Mouse (Mus musculus) adrenal gland, postnatal 4 days (tissue): ENCODE measurements around the gene Il20. TPM values are rescaled to one million over a fixed set of nuclear protein-coding genes. Genes with fewer than 3 reads are reported as not detected.

Source experiments
- DNase-seq, 2 experiments: peaks; one replicate each; pipeline ENCODE4 v3.0.0; 2021 to 2022; ENCODE audit warnings: low spot score in 2 of 2, mixed read lengths in 2 of 2
- long read RNA-seq, 2 experiments: library from polyadenylated mRNA; stranded (forward); transcript quantifications; one replicate each; pipeline ENCODE4 v2.0.0; 2021
- total RNA-seq, 2 experiments: library from RNA; stranded (reverse); gene quantifications; 2 replicates each; pipeline ENCODE4 v1.2.3; 2021

Gene Il20
- not detected for total RNA-seq
- long read RNA-seq, experiment 1 = 0 reads
- long read RNA-seq, experiment 2 = 0 reads

GRCm38 (mm10) chr1:130911401-130912010 lies at the start of gene Il20:
Gene Il20, minus strand, starts transcription at chr1:130911451.
- no peak for DNase-seq

- DNase-seq = no peak
Measured at GRCm38 (mm10) chr1:130946920-130947319, 35.7 kb upstream of the Il20 start.

DNA sequence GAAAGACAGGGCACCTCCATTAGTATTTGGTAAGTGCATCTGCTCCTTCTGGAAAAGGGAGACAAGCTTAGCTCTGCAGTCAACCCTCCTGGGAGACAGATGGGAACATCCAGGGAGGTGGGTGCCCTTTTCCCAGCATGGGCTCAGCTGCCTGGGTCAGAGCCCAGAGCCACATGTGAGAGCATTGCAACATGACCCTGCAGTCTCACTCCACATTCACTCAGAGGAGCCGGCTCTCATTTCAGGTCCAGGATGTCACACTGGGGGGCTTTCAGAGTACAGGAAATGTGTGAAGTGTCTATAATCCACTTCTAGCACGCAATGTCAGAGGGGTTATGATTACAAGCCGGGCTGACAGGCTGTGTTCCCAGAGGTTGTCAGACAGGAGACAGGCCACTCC lies 30.6 kb upstream of the Il20 start:
- DNase-seq = no peak

GRCm38 (mm10) chr1:130940065-130940687 lies 28.9 kb upstream of the Il20 start, which contains the start of gene Il19:
Gene Il19, minus strand, starts transcription at chr1:130940115.
- no peak for DNase-seq

- DNase-seq = no peak
Measured at GRCm38 (mm10) chr1:130938192-130938591, 26.9 kb upstream of the Il20 start.

DNA sequence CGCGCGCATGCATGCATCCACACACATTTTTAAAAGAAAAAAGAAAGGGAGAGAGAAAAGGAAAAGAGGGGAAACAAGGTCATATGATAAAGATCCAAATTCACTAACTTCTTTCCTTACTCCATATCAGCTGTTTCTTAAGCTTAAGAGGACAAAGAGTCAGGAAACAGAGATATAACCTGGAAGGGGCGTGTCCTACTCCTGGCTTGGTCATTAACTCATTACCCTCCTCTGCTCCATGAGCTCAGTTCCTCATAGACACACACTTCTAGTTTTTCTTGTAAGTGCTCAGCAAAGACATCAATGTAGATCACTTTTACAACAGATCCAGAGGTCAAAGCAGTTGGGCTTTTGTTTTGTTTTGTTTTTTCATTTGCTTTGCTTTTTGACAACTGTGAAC lies 25.9 kb upstream of the Il20 start:
- DNase-seq = no peak

- DNase-seq = no peak
Measured at GRCm38 (mm10) chr1:130936351-130936750, 25.1 kb upstream of the Il20 start.

DNA sequence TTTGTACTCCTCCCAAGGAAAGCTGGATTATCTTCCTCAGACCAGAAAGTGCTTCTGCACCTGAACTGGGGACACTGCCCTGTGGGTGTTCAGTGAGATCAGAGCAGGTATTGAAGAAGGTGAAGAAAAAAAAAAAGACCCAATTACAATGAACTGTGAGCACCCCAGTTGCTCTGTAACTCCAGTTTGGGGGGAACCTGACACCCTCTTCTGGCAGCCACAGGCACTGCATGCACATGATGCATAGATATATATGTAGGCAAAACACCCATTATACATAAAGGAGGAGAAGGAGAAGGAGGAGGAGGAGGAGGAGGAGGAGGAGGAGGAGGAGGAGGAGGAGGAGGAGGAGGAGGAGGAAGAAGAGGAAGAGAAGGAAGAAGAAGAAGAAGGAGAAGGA lies 15.2 kb upstream of the Il20 start:
- DNase-seq = no peak

- no peak for DNase-seq
Measured at GRCm38 (mm10) chr1:130918323-130918980, 7.2 kb upstream of the Il20 start.

GRCm38 (mm10) chr1:130902505-130902904 lies 8.7 kb downstream of the Il20 start:
- DNase-seq = no peak

DNA sequence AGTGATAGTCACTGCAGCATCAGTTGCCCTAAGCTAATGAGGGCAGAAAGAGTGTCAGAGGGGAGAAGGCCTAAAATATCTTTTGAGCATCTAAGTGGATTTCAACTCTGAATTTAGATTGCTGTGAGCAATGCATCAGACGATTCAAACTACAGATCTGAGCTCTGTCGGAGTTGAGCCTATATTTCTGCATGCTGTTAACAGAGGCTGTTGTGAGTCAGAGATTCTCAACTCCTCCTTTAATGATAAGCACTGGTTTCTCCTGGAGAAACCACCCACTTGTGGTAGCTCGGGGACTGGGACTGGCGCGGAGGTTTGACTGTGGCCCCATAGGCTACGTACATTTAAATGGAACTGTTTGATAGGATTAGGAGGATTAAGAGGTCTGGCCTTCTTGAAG lies 16.8 kb downstream of the Il20 start:
- DNase-seq = no peak

DNA sequence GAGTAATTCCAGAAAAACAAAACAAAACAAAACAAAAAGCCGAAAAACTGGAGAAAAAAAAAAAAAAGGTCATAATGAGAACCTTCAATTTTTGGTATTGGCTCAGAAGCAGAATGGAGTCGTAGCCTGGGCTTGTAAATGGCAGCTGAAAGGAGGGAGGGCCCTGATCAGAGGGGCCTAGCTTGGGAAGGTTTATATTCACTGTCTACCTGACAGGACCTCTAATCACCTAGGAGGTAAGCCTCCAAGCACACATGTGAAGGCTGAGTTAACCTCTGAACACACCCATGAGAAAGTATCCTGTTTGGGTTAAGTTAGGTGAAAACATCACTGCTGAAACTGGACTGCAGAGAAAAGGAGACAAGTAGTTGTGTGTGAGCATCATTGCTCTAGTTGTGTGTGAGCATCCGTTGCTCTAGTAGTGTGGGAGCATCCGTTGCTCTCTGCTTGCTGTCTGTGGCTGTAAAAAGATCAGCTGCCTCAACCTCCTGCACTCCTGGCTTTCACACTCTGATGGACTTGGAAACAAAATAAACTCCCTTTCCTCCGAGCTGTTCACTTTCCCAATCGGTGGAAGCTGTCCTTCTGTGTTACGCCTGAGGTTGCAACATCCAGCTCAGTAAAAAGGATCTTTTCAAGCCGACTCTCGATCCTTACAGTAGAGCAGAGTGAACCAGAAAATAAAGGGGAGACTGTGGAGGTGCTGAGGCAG lies 17.8 kb downstream of the Il20 start:
- no peak for DNase-seq

GRCm38 (mm10) chr1:130892446-130892845 lies 18.8 kb downstream of the Il20 start:
- peak in 1 of 2 experiments; percentile 18 for DNase-seq

- no peak for DNase-seq
Measured at GRCm38 (mm10) chr1:130887354-130887753, 23.9 kb downstream of the Il20 start, which contains the start of gene Il24. Gene Il24, minus strand, starts transcription at chr1:130887454.

DNA sequence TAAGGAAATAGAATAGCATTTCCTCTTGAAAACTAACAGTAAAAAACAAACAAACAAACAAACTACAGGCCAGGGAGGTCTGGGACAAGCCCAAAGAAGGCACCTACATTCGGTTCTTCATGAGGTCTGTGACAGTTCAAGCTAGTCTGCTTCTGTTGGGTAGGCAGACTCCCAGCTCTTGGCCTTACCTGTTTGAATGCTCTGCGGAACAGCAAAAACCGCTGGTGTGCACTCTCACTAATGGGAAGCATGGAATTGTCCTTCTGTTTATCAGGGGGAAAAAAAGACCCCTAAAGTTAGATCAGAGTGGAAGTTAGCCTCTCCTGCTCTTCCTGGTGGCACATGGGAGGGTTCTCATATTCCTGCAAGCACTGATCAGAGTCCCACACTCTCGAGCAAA lies 28.1 kb downstream of the Il20 start:
- DNase-seq = no peak

DNA sequence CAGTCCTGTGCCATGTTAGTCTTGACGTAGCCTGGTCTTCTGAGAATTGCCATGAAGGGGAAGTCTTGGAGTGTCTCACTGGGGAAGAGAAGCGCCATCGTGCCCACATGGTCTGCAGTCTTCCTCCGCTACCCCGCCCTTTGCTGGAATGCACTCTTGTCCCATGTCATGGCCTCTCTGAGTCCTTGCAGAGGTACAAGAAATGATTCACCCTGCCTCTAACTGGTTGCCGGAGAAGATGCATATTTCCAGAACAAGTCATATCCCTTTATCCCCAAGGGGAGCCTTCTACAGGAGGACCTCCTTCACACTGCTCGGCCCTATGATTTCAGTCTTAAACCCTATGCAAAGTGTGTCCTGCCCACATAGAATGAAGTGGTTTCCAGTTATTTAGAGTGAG lies 31.3 kb downstream of the Il20 start:
- no peak for DNase-seq

DNA sequence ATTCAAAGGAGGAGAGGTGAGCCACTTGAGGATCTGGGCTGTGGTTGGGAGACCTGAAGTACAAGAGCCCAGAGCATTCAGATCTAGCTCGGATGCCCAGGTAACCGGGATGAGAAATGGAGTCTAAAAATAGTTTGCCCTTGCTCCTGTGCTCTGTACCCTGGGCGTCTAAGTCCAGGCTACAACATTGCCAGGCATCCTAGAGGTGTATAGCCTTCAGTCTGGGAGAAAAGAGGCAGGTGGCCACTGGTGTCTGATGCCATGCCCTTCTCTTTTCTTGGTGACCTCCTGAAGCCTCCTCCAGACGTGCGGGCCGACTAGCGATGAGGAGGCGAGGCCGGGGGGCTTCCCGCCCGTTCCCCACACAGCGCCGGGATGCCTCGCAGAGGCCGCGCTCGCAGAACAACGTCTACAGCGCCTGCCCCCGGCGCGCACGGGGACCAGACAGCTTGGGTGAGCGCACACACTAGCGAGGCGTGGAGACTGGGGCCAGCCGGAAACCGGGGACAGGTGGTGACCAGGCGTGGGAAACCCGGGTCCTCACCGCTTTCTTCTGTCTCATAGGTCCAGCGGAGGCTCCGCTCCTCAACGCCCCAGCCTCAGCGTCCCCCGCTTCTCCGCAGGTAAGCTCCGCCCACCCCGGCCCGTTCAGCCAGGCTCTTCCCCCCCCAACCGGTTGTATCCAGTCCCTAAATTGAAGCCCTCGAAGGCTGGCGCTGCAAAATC lies 33.2 kb downstream of the Il20 start:
- DNase-seq = no peak

DNA sequence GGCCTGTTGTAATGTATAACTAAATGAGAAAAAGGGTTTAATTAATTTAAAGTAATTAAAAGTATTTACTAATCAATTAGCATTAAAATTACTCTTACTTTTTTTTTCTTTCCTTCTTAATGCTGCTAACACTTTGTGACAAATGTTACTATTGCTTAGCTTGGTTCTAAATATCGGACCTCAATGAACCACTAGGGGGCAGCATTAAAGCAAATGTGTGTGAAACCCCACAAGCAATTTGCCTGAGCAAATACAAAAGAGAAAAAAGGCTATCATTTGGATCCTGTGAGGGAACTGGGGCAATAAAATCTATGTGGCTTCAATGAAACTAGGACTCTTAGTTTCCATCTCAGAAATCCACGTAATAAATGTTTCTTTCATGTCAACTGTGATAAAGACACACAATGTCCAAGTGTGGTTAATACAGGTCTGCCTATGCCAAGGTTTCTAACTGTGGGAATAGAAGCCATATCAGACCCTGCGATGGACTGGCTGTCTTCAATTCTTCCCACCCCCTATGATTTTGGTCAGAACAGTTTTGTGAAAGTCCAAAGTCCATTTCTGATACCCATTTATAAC lies 34.2 kb downstream of the Il20 start:
- DNase-seq = no peak

- no peak for DNase-seq
Measured at GRCm38 (mm10) chr1:130875910-130876309, 35.3 kb downstream of the Il20 start.

GRCm38 (mm10) chr1:130875139-130875538 lies 36.1 kb downstream of the Il20 start:
- peak in 1 of 2 experiments; percentile 22 for DNase-seq

- no peak for DNase-seq
Measured at GRCm38 (mm10) chr1:130872912-130873311, 38.3 kb downstream of the Il20 start.
